Mouse (Mus musculus): ENCODE results near the gene Lmtk3. TPM values are rescaled to one million over a fixed set of nuclear protein-coding genes. Genes with fewer than 3 reads are reported as not detected.

Lmtk3 gene
- total and polyA plus RNA-seq, 2 experiments from 2014 or later: 0.31 TPM; not detected in 1

DNA sequence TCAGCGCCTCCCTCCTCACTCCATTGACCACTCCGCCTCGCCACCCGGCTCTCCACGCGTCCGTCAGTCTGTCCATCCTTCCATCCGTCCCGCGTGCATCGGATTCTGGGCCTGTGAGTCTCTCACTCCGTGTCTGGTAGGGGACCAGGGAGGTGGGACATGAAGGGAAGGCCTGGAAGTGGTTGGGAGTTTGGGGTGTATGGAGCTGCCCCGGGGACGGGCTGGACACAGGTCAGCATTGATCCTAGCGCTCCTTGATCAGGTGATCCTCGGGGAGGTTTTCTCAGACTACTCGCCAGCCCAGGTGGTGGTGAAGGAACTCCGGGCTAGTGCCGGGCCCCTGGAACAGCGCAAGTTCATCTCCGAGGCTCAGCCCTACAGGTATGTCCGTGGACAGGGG lies 4.1 kb downstream of the Lmtk3 start:
- no peak for TF ChIP-seq EP300 (IDR thresholded peaks at IDR 0.05; ENCODE audit: low read depth)
- peaks cover 61% of the 10 kb centered on the region for H3K27me3 ChIP-seq (ENCODE audit: control insufficient read depth, insufficient read depth, low read length)
- H3K9me3 ChIP-seq (replicated peaks; ENCODE audit: control insufficient read depth, low read length): no peaks in the 10 kb centered on the region
- H3K4me2 ChIP-seq (ENCODE audit: low read depth, low read length): no peak overlapping the region
- H3K36me3 ChIP-seq (replicated peaks; ENCODE audit: control insufficient read depth, insufficient read depth, low read length): no peaks in the 10 kb centered on the region
- ATAC-seq (ENCODE audit: insufficient read depth, low read depth) (no peak), DNase-seq (ENCODE audit: low spot score) (no peak)
- H3K4me1 ChIP-seq (ENCODE audit: control insufficient read depth, insufficient read depth): no peaks in the 10 kb centered on the region; the same call in 1 of the 2 replicates
- no peak overlapping the region for H3K27ac ChIP-seq (ENCODE audit: low read depth)
- H3K4me3 ChIP-seq (ENCODE audit: low read depth, low read length): no peak overlapping the region
- H3K9ac ChIP-seq (replicated peaks; ENCODE audit: low read depth, low read length): no peak overlapping the region
- WGBS: 79% methylated on average over 22 of the region's 22 CpGs

DNA sequence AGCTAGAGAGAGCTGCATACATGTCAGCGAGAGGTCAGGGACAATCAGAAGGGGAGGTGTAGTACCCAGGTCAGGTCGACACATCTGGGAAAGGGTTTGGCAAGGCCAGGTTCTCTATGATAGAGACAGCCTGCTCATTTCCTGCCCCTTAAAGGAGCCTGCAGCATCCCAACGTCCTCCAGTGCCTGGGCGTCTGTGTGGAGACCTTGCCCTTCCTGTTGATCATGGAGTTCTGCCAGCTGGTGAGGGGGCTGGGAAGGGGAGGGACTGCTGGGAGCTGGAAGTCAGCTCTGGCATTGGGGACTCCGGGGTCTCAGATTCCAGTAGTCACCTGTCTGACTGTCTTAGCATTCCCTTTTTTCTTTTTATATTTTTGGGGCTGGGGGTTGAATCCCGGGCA lies 7.2 kb downstream of the Lmtk3 start:
- Histone ChIP-seq H3K36me3 (replicated peaks; ENCODE audit: control insufficient read depth, insufficient read depth, low read length) (no peaks in the 10 kb centered on the region), H3K9ac (replicated peaks; ENCODE audit: low read depth, low read length) (no peak overlapping the region), H3K4me2 (ENCODE audit: low read depth, low read length) (no peak overlapping the region), H3K4me3 (ENCODE audit: low read depth, low read length) (no peak overlapping the region), H3K27ac (ENCODE audit: low read depth) (no peak overlapping the region), H3K27me3 (ENCODE audit: control insufficient read depth, insufficient read depth, low read length) (peaks cover 65% of the 10 kb centered on the region), H3K4me1 (ENCODE audit: control insufficient read depth, insufficient read depth) (no peaks in the 10 kb centered on the region), H3K9me3 (replicated peaks; ENCODE audit: control insufficient read depth, low read length) (no peaks in the 10 kb centered on the region)
- DNase-seq (ENCODE audit: low spot score) (no peak), ATAC-seq (ENCODE audit: insufficient read depth, low read depth) (no peak)
- TF ChIP-seq CTCF (IDR thresholded peaks at IDR 0.05; ENCODE audit: low read depth) (no peak), EP300 (IDR thresholded peaks at IDR 0.05; ENCODE audit: low read depth) (no peak)
- WGBS: 34% methylated on average over 6 of the region's 6 CpGs

DNA sequence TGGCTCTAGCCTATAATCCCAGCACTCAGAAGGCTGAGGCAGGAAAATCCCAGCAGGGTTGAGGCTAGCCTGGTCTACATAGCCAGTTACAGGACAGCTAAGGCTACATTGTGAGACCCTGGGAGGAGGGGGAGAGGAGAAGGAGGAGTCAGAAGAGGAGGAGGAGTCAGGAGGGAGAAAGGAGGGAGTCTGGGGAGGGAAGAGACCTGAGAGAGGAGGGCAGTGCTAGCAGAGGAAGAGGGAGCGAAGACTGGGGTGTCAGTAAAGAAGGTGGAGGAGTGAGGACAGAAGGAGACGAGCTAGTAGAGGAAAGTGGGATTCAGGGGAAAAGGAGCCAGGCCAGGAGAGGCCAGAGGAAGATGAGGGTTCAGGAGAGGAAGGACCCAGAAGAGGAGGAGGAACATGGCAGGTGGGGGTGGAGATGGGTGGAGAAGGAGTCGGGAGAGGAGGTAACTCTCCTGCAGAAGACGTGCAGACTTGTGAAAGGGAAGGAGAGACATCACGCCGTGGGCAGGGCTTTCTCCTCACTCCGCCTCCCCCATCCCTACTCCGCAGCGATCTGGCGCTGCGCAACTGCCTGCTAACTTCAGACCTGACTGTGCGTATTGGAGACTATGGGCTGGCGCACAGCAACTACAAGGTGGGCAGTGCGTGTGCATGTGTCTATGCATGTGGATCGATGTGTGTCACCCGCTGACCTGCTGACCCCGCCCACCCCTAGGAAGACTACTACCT lies 8.4 kb downstream of the Lmtk3 start:
- Histone ChIP-seq H3K4me1 (ENCODE audit: control insufficient read depth, insufficient read depth) (no peaks in the 10 kb centered on the region), H3K27me3 (ENCODE audit: control insufficient read depth, insufficient read depth, low read length) (peaks cover 59% of the 10 kb centered on the region), H3K36me3 (replicated peaks; ENCODE audit: control insufficient read depth, insufficient read depth, low read length) (no peaks in the 10 kb centered on the region), H3K9me3 (replicated peaks; ENCODE audit: control insufficient read depth, low read length) (no peaks in the 10 kb centered on the region), H3K4me3 (ENCODE audit: low read depth, low read length) (no peak overlapping the region), H3K9ac (replicated peaks; ENCODE audit: low read depth, low read length) (no peak overlapping the region), H3K27ac (ENCODE audit: low read depth) (no peak overlapping the region), H3K4me2 (ENCODE audit: low read depth, low read length) (no peak overlapping the region)
- 67% methylated on average over 17 of the region's 17 CpGs for WGBS
- DNase-seq (ENCODE audit: low spot score) (no peak), ATAC-seq (ENCODE audit: insufficient read depth, low read depth) (no peak)
- no peak for TF ChIP-seq EP300 (IDR thresholded peaks at IDR 0.05; ENCODE audit: low read depth)
- no peak for TF ChIP-seq CTCF (IDR thresholded peaks at IDR 0.05; ENCODE audit: low read depth)

DNA sequence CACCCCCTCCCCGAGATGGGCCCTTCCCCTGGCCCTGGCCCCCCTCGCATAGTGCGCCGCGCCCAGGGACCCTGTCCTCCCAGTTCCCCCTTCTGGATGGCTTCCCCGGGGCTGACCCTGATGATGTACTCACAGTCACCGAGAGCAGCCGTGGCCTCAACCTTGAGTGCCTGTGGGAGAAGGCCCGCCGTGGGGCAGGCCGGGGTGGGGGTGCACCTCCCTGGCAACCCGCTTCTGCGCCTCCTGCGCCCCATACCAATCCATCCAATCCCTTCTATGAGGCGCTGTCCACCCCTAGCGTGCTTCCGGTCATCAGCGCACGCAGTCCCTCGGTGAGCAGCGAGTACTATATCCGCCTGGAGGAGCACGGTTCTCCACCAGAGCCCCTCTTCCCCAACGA lies 9.7 kb downstream of the Lmtk3 start:
- Histone ChIP-seq H3K9ac (replicated peaks; ENCODE audit: low read depth, low read length) (no peak overlapping the region), H3K4me1 (ENCODE audit: control insufficient read depth, insufficient read depth) (no peaks in the 10 kb centered on the region), H3K27me3 (ENCODE audit: control insufficient read depth, insufficient read depth, low read length) (peaks cover 59% of the 10 kb centered on the region), H3K4me3 (ENCODE audit: low read depth, low read length) (no peak overlapping the region), H3K36me3 (replicated peaks; ENCODE audit: control insufficient read depth, insufficient read depth, low read length) (no peaks in the 10 kb centered on the region), H3K27ac (ENCODE audit: low read depth) (no peak overlapping the region), H3K9me3 (replicated peaks; ENCODE audit: control insufficient read depth, low read length) (no peaks in the 10 kb centered on the region), H3K4me2 (ENCODE audit: low read depth, low read length) (no peak overlapping the region)
- TF ChIP-seq CTCF (IDR thresholded peaks at IDR 0.05; ENCODE audit: low read depth) (no peak), EP300 (IDR thresholded peaks at IDR 0.05; ENCODE audit: low read depth) (no peak)
- ATAC-seq (ENCODE audit: insufficient read depth, low read depth) (no peak), DNase-seq (ENCODE audit: low spot score) (no peak)
- 62% methylated on average over 23 of the region's 24 CpGs for WGBS

DNA sequence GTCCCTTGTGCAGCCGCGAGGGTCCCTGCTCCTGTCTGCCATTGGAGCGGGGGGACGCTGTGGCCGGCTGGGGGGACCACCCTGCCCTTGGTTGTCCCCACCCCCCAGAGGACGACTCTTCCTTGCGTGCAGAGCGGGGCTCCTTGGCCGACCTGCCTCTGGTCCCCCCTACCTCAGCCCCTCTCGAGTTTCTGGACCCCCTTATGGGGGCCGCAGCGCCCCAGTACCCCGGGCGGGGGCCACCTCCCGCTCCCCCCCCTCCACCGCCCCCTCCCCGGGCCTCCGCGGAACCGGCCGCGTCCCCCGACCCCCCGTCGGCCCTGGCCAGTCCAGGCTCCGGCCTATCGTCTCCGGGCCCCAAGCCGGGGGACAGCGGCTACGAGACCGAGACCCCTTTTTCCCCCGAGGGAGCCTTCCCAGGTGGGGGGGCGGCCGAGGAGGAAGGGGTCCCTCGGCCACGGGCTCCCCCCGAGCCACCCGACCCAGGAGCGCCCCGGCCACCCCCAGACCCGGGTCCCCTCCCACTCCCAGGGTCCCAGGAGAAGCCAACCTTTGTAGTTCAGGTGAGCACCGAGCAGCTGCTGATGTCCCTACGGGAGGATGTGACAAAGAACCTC lies 10.5 kb downstream of the Lmtk3 start:
- H3K4me2 ChIP-seq (ENCODE audit: low read depth, low read length): no peak overlapping the region

More for the DNA sequence above, 10.5 kb downstream of the Lmtk3 start:
- H3K4me1 ChIP-seq (ENCODE audit: control insufficient read depth, insufficient read depth): no peaks in the 10 kb centered on the region
- no peak for TF ChIP-seq EP300 (IDR thresholded peaks at IDR 0.05; ENCODE audit: low read depth)
- TF ChIP-seq CTCF (IDR thresholded peaks at IDR 0.05; ENCODE audit: low read depth): no peak
- no peaks in the 10 kb centered on the region for H3K9me3 ChIP-seq (replicated peaks; ENCODE audit: control insufficient read depth, low read length)
- WGBS: 78% methylated on average over 39 of the region's 44 CpGs
- H3K27me3 ChIP-seq (ENCODE audit: control insufficient read depth, insufficient read depth, low read length): peaks cover 64% of the 10 kb centered on the region
- no peak overlapping the region for H3K4me3 ChIP-seq (ENCODE audit: low read depth, low read length)
- ATAC-seq (ENCODE audit: insufficient read depth, low read depth) (no peak), DNase-seq (ENCODE audit: low spot score) (no peak)
- H3K27ac ChIP-seq (ENCODE audit: low read depth): no peak overlapping the region
- H3K36me3 ChIP-seq (replicated peaks; ENCODE audit: control insufficient read depth, insufficient read depth, low read length): no peaks in the 10 kb centered on the region
- no peak overlapping the region for H3K9ac ChIP-seq (replicated peaks; ENCODE audit: low read depth, low read length)
